10 mouse cellular contexts compared by ENCODE assay signal in the genomic region with DNA sequence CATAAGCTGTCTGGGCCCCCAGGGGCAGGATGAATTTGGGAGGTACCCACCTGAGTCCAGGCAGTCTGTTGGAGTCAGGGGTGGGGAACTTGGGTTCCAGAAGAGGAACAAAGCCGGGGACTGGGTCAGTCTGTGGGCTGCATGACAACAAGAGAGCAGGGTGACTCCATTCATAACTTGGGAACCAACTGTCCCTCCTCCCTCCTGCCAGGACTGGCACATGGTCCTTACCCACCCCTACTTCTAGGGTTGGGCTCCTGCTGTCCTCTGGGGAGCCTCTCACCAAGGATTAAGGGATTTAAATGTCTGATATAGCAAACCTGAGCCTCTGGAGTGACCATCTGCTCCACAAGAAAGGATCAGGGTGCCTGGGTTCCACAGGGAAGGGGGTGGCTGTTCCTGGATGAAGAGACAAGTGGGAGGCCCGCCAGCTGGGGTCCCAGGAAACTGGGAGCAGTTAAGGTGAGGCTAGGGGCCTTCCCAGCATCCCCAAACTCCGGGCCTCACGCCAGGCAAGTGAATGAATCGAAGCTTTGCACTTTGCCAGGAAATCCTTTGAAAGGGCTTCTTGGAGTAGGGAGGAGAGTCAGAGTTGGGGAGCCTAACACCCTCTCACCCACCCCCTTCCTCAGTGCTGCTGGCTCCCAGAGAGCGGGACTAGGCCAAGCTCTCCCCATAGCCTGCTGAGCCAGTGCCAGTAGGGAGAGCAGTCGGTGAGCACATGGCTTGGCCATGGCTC. TPM values are rescaled to one million over a fixed set of nuclear protein-coding genes. Genes with fewer than 3 reads are reported as not detected.
DNase-seq lines count a peak whose midpoint lies in the region; ATAC-seq and TF ChIP-seq lines count a peak whose summit lies in the region.
"Had no signal": no experiment of that assay in that cellular context is flagged by ENCODE, and none has a peak within 500 bp of the region (broad histone marks: within the 10 kb centered on the region; RNA-seq: fewer than 3 reads in every experiment).

No protein-coding gene starts in this region.

- no peak for TF ChIP-seq EP300 in liver, postnatal 0 days (IDR thresholded peaks at IDR 0.05; ENCODE audit: low read depth)
- TF ChIP-seq EP300 in stomach, postnatal 0 days (optimal IDR thresholded peaks at IDR 0.05) = no peak

- peaks cover 83% of the 10 kb centered on the region for H3K36me3 ChIP-seq in liver, embryonic 12.5 days
- H3K36me3 ChIP-seq in liver, postnatal 0 days (replicated peaks; ENCODE audit: insufficient read depth, low read length) = peaks cover 48% of the 10 kb centered on the region
- H3K36me3 ChIP-seq in kidney, adult 2 months (ENCODE audit: control insufficient read depth, insufficient read depth, low read length) = 0 out of 2 replicates have a peak, but pooled peaks cover 2% of the 10 kb centered on the region
- H3K36me3 ChIP-seq in stomach, postnatal 0 days (ENCODE audit: control insufficient read depth, insufficient read depth, low read length) = peaks cover 21% of the 10 kb centered on the region

- 76% methylated on average over 7 of the region's 7 CpGs for WGBS in liver, embryonic 12.5 days (ENCODE audit: insufficient replicate concordance)
- 77% methylated on average over 7 of the region's 7 CpGs for WGBS in liver, postnatal 0 days (ENCODE audit: insufficient replicate concordance)
- 77% methylated on average over 7 of the region's 7 CpGs for WGBS in kidney, adult 2 months
- WGBS in stomach, postnatal 0 days = 70% methylated on average over 7 of the region's 7 CpGs

- TF ChIP-seq CTCF in liver, postnatal 0 days (IDR thresholded peaks at IDR 0.05; ENCODE audit: low read depth) = no peak
- no peak for TF ChIP-seq CTCF in kidney, adult 2 months (conservative IDR thresholded peaks at IDR 0.05; ENCODE audit: insufficient read depth, insufficient read length, low read depth, low read length)
- TF ChIP-seq CTCF in stomach, postnatal 0 days (IDR thresholded peaks at IDR 0.05; ENCODE audit: low read depth) = no peak

- DNase-seq in liver, postnatal 0 days = no peak
- DNase-seq in frontal cortex, postnatal 14 days (ENCODE audit: low spot score in 2 of 2) = peak; percentile 59 to 80
- DNase-seq in left cerebral cortex, postnatal 14 days (ENCODE audit: low spot score in 2 of 2) = peak; percentile 72 to 83
- DNase-seq in right cerebral cortex, postnatal 25 days = peak; percentile 56
- DNase-seq in heart, adult 11 months = no peak
- DNase-seq in kidney, adult 2 months = no peak
- DNase-seq in stomach, postnatal 0 days (ENCODE audit: low spot score) = no peak

- no peaks in the 10 kb centered on the region for H3K9me3 ChIP-seq in liver, embryonic 12.5 days (replicated peaks)
- H3K9me3 ChIP-seq in liver, postnatal 0 days (ENCODE audit: low read length) = no peaks in the 10 kb centered on the region
- no peaks in the 10 kb centered on the region for H3K9me3 ChIP-seq in stomach, postnatal 0 days (ENCODE audit: control insufficient read depth, low read length)
- H3K9me3 ChIP-seq: G1E had no signal

- H3K27ac ChIP-seq in liver, embryonic 12.5 days = peak overlapping the region; percentile 95
- H3K27ac ChIP-seq in liver, postnatal 0 days (ENCODE audit: low read depth) = no peak overlapping the region
- no peak overlapping the region for H3K27ac ChIP-seq in kidney, adult 2 months (ENCODE audit: insufficient read depth, low read depth, low read length)
- no peak overlapping the region for H3K27ac ChIP-seq in stomach, postnatal 0 days (replicated peaks)

- intact Hi-C loops in left cerebral cortex, postnatal 14 days (cut with DNase I) = no loop called here

- H3K4me3 ChIP-seq in liver, embryonic 12.5 days = no peak overlapping the region
- H3K4me3 ChIP-seq in liver, postnatal 0 days (ENCODE audit: low read depth, low read length) = no peak overlapping the region
- no peak overlapping the region for H3K4me3 ChIP-seq in kidney, adult 2 months (ENCODE audit: insufficient read depth, low read depth, low read length)
- H3K4me3 ChIP-seq in stomach, postnatal 0 days (ENCODE audit: low read depth, low read length) = no peak overlapping the region

- no peaks in the 10 kb centered on the region for H3K27me3 ChIP-seq in liver, embryonic 12.5 days (replicated peaks)
- H3K27me3 ChIP-seq in liver, postnatal 0 days (ENCODE audit: insufficient read depth, low read length) = no peaks in the 10 kb centered on the region
- H3K27me3 ChIP-seq in kidney, adult 2 months (replicated peaks; ENCODE audit: control insufficient read depth, insufficient read depth, low read length) = no peaks in the 10 kb centered on the region
- H3K27me3 ChIP-seq in stomach, postnatal 0 days (ENCODE audit: control insufficient read depth, insufficient read depth, low read length) = no peaks in the 10 kb centered on the region

- TF ChIP-seq POLR2A in kidney, adult 2 months (IDR thresholded peaks at IDR 0.05; ENCODE audit: low read depth, low read length) = no peak

- no peak for ATAC-seq in liver, embryonic 12.5 days
- no peak for ATAC-seq in liver, postnatal 0 days
- no peak for ATAC-seq in stomach, postnatal 0 days (ENCODE audit: low FRiP score, low TSS enrichment)

- H3K4me2 ChIP-seq in liver, embryonic 12.5 days = no peak overlapping the region
- no peak overlapping the region for H3K4me2 ChIP-seq in liver, postnatal 0 days (ENCODE audit: low read depth, low read length)
- no peak overlapping the region for H3K4me2 ChIP-seq in stomach, postnatal 0 days (replicated peaks; ENCODE audit: low read depth)

- H3K4me1 ChIP-seq in liver, embryonic 12.5 days = peaks cover 66% of the 10 kb centered on the region
- peaks cover 20% of the 10 kb centered on the region for H3K4me1 ChIP-seq in liver, postnatal 0 days (ENCODE audit: insufficient read depth)
- no peaks in the 10 kb centered on the region for H3K4me1 ChIP-seq in kidney, adult 2 months (ENCODE audit: control insufficient read depth, insufficient read depth, low read length)
- H3K4me1 ChIP-seq in stomach, postnatal 0 days (replicated peaks; ENCODE audit: control insufficient read depth, insufficient read depth) = no peaks in the 10 kb centered on the region

- H3K9ac ChIP-seq in liver, embryonic 12.5 days = peak overlapping the region; percentile 28; the same call in 1 of the 2 replicates
- no peak overlapping the region; the same call in 1 of the 2 replicates for H3K9ac ChIP-seq in liver, postnatal 0 days (replicated peaks)
- no peak overlapping the region for H3K9ac ChIP-seq in stomach, postnatal 0 days (ENCODE audit: low read length)

RNA-seq across cellular contexts. Expression of a gene that starts 11.9 kb away (rescaled TPM):
- polyA plus RNA-seq in liver, embryonic 12.5 days (2016; fragmentation: Nextera tagmentation; extraction: Ambion mirVana) = 110 TPM in 2 replicates
- 32.6 and 33.5 TPM in 2 replicates for polyA plus RNA-seq in liver, postnatal 0 days (2015; fragmentation: Nextera tagmentation; extraction: Ambion mirVana)
- total RNA-seq in left cerebral cortex, postnatal 14 days (2021) = 10 to 100 TPM; 21.2 to 21.9 TPM
- polyA plus RNA-seq in kidney, adult 2 months (2012; rRNA removed) = 48.5 and 55.0 TPM in 2 replicates
- 45.0 and 51.4 TPM in 2 replicates for polyA plus RNA-seq in stomach, postnatal 0 days (2015; fragmentation: Nextera tagmentation; extraction: Ambion mirVana)

RNA-seq across cellular contexts. Expression of a gene that starts 12.0 kb away (rescaled TPM):
- 24.3 and 27.1 TPM in 2 replicates for polyA plus RNA-seq in liver, embryonic 12.5 days (2016; fragmentation: Nextera tagmentation; extraction: Ambion mirVana)
- 8.1 and 10.0 TPM in 2 replicates for polyA plus RNA-seq in liver, postnatal 0 days (2015; fragmentation: Nextera tagmentation; extraction: Ambion mirVana)
- total RNA-seq in left cerebral cortex, postnatal 14 days (2021) = 1 to 10 TPM; 6.9 to 8.3 TPM
- polyA plus RNA-seq in kidney, adult 2 months (2012; rRNA removed) = 19.8 and 20.7 TPM in 2 replicates
- 8.7 and 9.0 TPM in 2 replicates for polyA plus RNA-seq in stomach, postnatal 0 days (2015; fragmentation: Nextera tagmentation; extraction: Ambion mirVana)

RNA-seq across cellular contexts. Expression of a gene that starts 13.7 kb away (rescaled TPM):
- 38.3 and 39.8 TPM in 2 replicates for polyA plus RNA-seq in liver, embryonic 12.5 days (2016; fragmentation: Nextera tagmentation; extraction: Ambion mirVana)
- 4.0 and 5.3 TPM in 2 replicates for polyA plus RNA-seq in liver, postnatal 0 days (2015; fragmentation: Nextera tagmentation; extraction: Ambion mirVana)
- 100 to 1,000 TPM; 451 to 452 TPM for total RNA-seq in left cerebral cortex, postnatal 14 days (2021)
- 20.0 and 22.5 TPM in 2 replicates for polyA plus RNA-seq in kidney, adult 2 months (2012; rRNA removed)
- 5.3 and 7.2 TPM in 2 replicates for polyA plus RNA-seq in stomach, postnatal 0 days (2015; fragmentation: Nextera tagmentation; extraction: Ambion mirVana)

RNA-seq across cellular contexts. Expression of a gene that starts 25.6 kb away (rescaled TPM):
- 33.0 and 34.9 TPM in 2 replicates for polyA plus RNA-seq in liver, embryonic 12.5 days (2016; fragmentation: Nextera tagmentation; extraction: Ambion mirVana)
- polyA plus RNA-seq in liver, postnatal 0 days (2015; fragmentation: Nextera tagmentation; extraction: Ambion mirVana) = 4.3 and 4.7 TPM in 2 replicates
- not detected for total RNA-seq in left cerebral cortex, postnatal 14 days (2021)
- 0.42 and 0.48 TPM in 2 replicates for polyA plus RNA-seq in kidney, adult 2 months (2012; rRNA removed)
- polyA plus RNA-seq in stomach, postnatal 0 days (2015; fragmentation: Nextera tagmentation; extraction: Ambion mirVana) = not detected in 2 replicates
- total RNA-seq: G1E; gastrocnemius, adult 8-10 months had no signal
- polyA plus RNA-seq: G1E had no signal

RNA-seq across cellular contexts. Expression of a gene that starts 29.8 kb away (rescaled TPM):
- polyA plus RNA-seq in liver, embryonic 12.5 days (2016; fragmentation: Nextera tagmentation; extraction: Ambion mirVana) = 11.5 and 12.4 TPM in 2 replicates
- polyA plus RNA-seq in liver, postnatal 0 days (2015; fragmentation: Nextera tagmentation; extraction: Ambion mirVana) = 15.2 and 18.7 TPM in 2 replicates
- 10 to 100 TPM in 1 of 2 experiments, 1 to 10 TPM in 1; 9.9 to 10.2 TPM for total RNA-seq in left cerebral cortex, postnatal 14 days (2021)
- 16.7 and 18.8 TPM in 2 replicates for polyA plus RNA-seq in kidney, adult 2 months (2012; rRNA removed)
- 14.4 and 15.5 TPM in 2 replicates for polyA plus RNA-seq in stomach, postnatal 0 days (2015; fragmentation: Nextera tagmentation; extraction: Ambion mirVana)
- polyA plus RNA-seq: G1E had no signal

Comparison
In these comparisons a context has a peak if more than half of its experiments do, and no peak if none do; other contexts are left out.
1. DNase-seq: peak in frontal cortex, postnatal 14 days (2 of 2), left cerebral cortex, postnatal 14 days (2 of 2) and right cerebral cortex, postnatal 25 days (single experiment); none in liver, postnatal 0 days (single experiment), heart, adult 11 months (single experiment), kidney, adult 2 months (single experiment) and stomach, postnatal 0 days (single experiment).